Mouse (Mus musculus) frontal cortex, postnatal 10 days (tissue): ENCODE data around the gene Gcgr.
"Not testable (repeated sequence)": the region's sequence is repeated elsewhere in the genome, so short reads cannot be mapped to it uniquely, and the experiment has no call there.

Source experiments
- DNase-seq, 2 experiments: peaks; one replicate each; pipeline ENCODE4 v3.0.0; 2022; ENCODE audit warnings: low spot score in 2 of 2, mixed read lengths in 1 of 2

Gcgr gene

GRCm38 (mm10) chr11:120538485-120538884 lies 8.0 kb downstream of the Gcgr start:
- DNase-seq: no peak

GRCm38 (mm10) chr11:120538955-120539284 lies 8.4 kb downstream of the Gcgr start:
- no peak for DNase-seq

- DNase-seq: no peak
These were observed 9.0 kb downstream of the Gcgr start for GRCm38 (mm10) chr11:120539285-120540014.

- DNase-seq: no peak
These were observed 11.4 kb downstream of the Gcgr start for GRCm38 (mm10) chr11:120541907-120542306.

DNA sequence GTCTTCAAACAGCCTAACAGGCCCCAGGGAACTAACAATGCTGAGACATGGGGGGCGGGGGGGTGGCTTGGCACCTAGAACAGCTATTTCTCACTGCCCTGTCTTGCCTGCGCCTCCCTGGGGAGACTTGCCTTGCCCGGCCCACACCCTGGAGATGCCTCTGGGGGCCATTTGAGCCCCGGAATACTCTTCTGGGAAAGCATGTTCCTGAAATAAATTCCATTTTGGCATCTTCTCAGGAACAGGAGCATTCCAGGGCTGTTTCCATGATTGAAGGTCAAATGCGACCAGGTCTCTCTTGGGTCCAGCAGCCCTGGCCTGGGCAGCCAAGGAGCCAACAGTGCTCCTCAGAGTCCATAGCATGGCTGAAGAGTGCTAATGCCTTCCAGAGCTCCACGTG lies 11.9 kb downstream of the Gcgr start:
- DNase-seq: no peak

- no peak for DNase-seq
These were observed 15.5 kb downstream of the Gcgr start for GRCm38 (mm10) chr11:120545964-120546363.

DNA sequence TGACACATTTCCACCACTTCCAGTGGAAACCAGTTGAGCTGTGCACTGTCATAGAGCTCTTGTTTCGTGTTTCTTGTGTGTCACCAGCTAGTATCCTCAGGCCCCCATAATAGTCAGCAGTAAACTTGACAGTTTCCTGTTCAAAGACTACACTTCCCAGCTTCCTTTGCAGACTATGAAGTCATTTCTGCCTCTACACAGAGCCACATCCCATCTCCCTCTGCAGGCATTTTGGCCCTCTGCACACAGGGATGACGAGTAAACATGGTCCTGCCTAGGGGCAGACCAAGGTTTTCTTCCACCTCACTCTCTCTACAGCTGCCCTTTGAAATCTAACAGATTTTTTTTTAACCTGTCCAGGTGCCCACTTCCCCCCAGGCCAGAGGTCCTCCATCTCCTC lies 17.0 kb downstream of the Gcgr start:
- no peak for DNase-seq

GRCm38 (mm10) chr11:120548214-120548613 lies 17.7 kb downstream of the Gcgr start:
- no peak for DNase-seq

GRCm38 (mm10) chr11:120548786-120549167 lies 18.3 kb downstream of the Gcgr start:
- DNase-seq: no peak

GRCm38 (mm10) chr11:120549168-120549945 lies 18.9 kb downstream of the Gcgr start, which contains the start of gene Mcrip1:
TSS of gene Mcrip1 (minus strand) at chr11:120549727.
- peak; percentile 84 to 92 for DNase-seq

GRCm38 (mm10) chr11:120549986-120550809 lies 19.7 kb downstream of the Gcgr start:
- DNase-seq: no peak

- DNase-seq: no peak
These were observed 20.4 kb downstream of the Gcgr start, which contains the start of gene Ppp1r27 for GRCm38 (mm10) chr11:120550810-120551440. TSS of gene Ppp1r27 (minus strand) at chr11:120551132.

GRCm38 (mm10) chr11:120552736-120553135 lies 22.2 kb downstream of the Gcgr start:
- DNase-seq: no peak

- no peak for DNase-seq
These were observed 24.3 kb downstream of the Gcgr start for GRCm38 (mm10) chr11:120554834-120555233.

DNA sequence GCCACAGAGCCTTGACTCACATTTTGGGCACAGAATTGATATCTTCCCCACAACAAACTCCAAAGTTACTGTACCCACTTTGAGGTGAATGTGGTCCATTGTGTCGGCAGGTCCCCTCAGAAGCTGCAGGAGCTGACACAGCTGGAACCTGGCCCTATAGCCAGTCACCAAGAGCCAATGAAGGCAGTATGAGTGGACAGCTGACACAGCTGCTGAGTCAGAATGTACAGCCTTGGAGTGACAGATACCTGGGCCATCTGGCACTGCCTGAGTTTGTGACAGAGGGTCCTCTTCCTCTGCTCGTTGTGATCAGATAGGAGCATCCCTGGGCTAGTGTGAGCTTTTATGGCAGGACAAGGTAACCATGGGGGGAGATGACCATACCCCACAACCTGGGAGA lies 24.8 kb downstream of the Gcgr start:
- no peak for DNase-seq

DNA sequence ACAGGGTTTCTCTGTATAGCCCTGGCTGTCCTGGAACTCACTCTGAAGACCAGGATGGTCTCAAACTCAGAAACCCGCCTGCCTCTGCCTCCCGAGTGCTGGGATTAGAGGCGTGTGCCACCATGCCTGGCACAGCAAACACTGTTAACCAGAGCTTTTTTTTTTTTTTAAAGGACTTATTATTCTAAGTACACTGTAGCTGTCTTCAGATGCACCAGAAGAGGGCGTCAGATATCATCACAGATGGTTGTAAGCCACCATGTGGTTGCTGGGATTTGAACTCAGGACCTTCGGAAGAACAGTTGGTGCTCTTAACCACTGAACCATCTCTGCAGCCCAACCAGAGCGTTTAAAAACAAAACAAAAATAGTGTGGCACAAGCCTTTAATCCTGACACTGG lies 28.3 kb downstream of the Gcgr start:
- not testable (repeated sequence) for DNase-seq

DNA sequence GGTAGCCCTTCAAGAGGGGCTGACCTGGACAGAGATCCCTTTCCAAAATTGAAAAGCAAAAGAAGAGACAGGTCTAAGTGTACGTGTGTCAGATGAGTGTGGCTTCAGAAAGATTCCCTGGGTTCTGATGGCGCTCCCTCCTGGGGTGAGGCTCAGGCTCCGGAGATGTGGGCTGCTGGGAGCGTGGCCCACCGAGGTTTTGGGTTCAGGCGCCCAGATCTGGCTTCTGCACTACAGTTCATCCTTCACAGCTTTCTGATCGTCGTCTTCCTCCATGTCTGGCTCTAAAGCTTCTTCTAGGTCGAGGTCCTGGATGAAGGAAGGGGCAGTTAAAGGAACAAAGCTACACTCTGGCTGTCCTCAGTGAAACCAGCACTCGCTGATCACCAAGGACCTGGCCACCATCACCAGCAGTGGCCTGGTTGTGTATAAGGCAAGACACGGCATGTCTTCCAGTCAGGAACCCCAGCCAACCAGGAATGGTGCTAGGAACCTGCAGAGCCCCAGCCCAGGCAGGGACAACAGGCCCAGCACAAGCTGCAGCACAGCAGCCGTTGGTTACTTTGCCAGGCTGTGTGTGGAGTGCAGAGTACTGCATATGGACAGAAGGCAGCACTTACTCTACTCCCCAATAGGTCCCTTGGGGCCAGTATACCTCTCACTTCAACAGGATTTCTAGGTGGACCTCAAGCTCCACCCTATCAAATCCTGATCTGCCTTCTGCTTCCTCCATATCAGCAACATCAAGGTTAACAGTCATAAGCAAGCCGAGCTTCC lies 30.6 kb downstream of the Gcgr start:
- DNase-seq: no peak

DNA sequence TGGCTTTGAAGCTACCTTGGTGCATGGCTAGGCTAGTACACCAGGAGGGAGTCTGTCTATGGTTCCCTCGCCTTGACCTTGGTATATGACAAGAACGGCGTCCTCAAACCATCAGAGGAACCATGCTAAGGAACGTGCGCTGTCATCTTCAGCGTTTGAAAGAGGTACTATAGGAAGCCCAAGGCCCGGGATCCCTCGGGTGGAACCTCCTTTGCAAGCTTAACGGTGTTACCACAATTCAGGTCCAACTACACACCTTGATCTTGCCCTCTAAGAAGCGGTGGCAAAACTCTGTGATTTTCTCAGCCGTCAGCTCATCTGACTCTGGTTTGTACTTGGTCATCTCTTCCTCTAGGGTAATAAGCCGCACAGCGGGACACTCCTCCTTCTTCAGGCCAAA lies 32.5 kb downstream of the Gcgr start:
- DNase-seq: no peak

- no peak for DNase-seq
These were observed 34.6 kb downstream of the Gcgr start for GRCm38 (mm10) chr11:120565114-120565513.

GRCm38 (mm10) chr11:120568324-120568723 lies 37.8 kb downstream of the Gcgr start:
- no peak for DNase-seq

DNA sequence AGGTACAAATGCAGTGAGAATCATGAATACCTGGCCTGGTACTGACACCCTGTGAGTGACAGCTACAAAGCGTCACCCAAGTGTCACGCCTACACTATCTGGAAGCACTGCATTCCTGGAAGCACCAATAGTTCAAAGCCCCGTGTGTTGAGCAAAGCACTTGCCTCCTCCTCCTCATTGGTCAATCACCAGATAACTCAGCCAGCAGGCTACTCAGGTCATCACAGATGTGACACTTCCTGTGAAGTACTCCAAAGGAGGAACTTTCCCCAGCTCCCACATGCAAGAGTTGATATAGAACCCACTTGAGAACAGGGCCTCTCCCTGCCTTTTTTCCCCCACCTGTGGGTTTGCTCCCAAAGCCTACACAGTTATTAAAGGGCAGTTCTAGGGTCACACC lies 40.6 kb downstream of the Gcgr start:
- DNase-seq: no peak
